Mouse (Mus musculus): Measurements from ENCODE around the gene Odc1. TPM values are rescaled to one million over a fixed set of nuclear protein-coding genes. Genes with fewer than 3 reads are reported as not detected.

Odc1 gene
- 1,000 to 10,000 TPM in 1 of 26 experiments, 100 to 1,000 TPM in 17, 10 to 100 TPM in 8; 40.7 to 1,413 (median 154) TPM for total RNA-seq (2018; cell fraction: chromatin; rRNA removed)
- 100 to 1,000 TPM in 13 of 26 experiments, 10 to 100 TPM in 13; 74.5 to 422 (median 99.5) TPM for total RNA-seq (2018; cell fraction: cytosol; rRNA removed)
- 100 to 1,000 TPM in 14 of 26 experiments, 10 to 100 TPM in 12; 39.7 to 479 (median 103) TPM for total RNA-seq (2018; cell fraction: nucleus; rRNA removed)
- 39.5 to 194 TPM (median 150 TPM) in 3 replicates for polyA plus RNA-seq (2018)

DNA sequence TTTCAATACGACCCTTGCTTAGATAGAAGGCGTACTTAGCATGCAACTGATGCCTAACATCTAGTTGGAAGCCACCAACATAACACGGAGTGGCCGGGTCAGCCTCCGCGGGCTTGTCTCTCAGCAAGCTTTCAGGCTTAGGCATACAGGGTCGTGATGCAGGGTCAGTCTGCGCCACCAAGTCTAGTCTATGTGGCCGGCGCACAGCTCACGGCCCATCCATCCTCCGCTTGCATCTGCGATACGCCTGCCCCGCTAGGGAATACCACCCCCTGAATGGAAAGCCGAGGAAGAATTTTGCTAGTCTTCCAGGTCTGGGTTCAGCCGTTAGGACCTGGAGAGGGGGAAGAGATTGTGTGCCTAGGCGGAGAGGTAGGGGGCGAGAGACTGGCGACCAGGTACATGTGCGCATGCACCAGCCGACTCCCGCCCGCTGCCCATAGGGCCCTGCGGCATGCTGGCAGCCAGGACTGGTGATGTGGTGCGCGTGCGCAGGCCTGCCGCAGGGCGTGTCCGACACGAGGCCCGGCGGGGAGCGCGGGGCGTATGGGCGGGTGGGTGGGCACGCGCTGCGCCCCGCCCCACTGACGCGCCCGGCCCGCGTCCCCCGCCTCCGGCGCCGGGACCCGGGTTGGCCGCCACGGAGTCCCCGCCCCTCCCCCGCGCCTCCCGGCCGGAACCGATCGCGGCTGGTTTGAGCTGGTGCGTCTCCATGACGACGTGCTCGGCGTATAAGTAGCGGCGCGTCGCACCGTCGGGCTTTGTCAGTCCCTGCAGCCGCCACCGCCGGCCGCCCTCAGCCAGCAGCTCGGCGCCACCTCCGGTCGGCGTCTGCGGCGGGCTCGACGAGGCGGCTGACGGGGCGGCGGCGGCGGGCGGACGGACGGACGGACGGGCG, at the start of gene Odc1:
Odc1 (plus strand) TSS at position 586 of the 898 bp plus-strand sequence.
- peak within 1 kb of the TSS; percentile 43 for H3K27ac ChIP-seq
- H3K4me3 ChIP-seq (ENCODE audit: inconsistent target), result peak within 1 kb of the TSS; percentile 69
- H3K79me2 ChIP-seq (ENCODE audit: inconsistent target), result peaks cover 15% of the 10 kb centered on the region
- H3K36me3 ChIP-seq (ENCODE audit: inconsistent target), result peaks cover 18% of the 10 kb centered on the region
- 1% methylated on average over 73 of the region's 98 CpGs for WGBS (ENCODE audit: missing documents)

DNA sequence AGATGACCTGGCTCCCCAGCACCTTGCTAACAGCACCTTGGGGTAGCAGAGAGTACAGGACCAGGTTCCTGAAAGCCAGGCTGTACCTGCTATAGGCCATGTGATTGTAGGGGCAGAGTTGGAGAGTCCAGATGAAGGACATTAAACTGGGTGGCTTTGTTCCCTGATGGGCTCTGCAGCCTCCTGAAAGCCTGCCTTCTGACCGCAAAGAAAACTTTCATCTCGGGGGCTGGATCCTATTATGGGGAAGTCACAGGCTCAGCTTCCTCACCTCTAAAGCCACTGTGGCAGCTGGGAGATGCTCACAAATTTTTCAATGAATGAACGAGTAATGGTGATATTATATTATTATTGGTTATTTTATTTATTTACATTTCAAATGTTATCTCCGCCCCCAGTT, 49.8 kb upstream of the Odc1 start:
- Histone ChIP-seq H3K4me3 (ENCODE audit: inconsistent target) (no peak overlapping the region), H3K36me3 (ENCODE audit: inconsistent target) (no peaks in the 10 kb centered on the region), H3K79me2 (ENCODE audit: inconsistent target) (no peaks in the 10 kb centered on the region), H3K27ac (no peak overlapping the region)
- 26% methylated on average over 4 of the region's 4 CpGs for WGBS (ENCODE audit: missing documents)

DNA sequence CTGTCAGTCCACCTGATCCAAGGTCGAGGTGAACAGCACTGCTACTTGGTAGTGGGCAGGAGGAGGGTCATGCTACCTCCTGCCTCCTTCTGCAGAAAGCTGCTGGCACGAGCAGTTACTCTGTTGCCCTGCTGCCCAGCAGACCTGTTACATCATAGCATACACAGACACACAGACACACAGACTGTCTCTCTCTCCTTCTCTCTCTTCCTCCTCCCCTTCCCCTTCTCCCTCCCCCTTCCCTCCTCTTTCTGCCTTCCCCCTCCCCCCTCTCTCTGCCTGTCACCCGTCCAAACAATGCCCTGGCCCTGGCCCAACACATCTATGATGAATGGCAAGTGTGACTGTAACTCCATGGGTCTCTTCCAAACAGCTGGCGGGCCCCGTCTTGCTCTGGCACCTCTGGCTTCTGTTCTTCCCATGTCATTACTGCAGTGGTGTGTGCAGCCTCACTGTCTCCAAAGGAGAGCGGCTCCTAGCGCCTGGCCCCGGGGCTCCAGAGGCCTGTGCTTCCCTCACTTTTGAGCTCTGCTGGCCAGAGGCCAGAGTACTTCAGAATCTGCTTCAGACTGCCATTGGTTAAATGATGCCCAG, 48.6 kb upstream of the Odc1 start:
- H3K79me2 ChIP-seq (ENCODE audit: inconsistent target), result no peaks in the 10 kb centered on the region
- WGBS (ENCODE audit: missing documents), result 37% methylated on average over 7 of the region's 8 CpGs
- no peak overlapping the region for H3K27ac ChIP-seq
- no peaks in the 10 kb centered on the region for H3K36me3 ChIP-seq (ENCODE audit: inconsistent target)
- H3K4me3 ChIP-seq (ENCODE audit: inconsistent target), result no peak overlapping the region

DNA sequence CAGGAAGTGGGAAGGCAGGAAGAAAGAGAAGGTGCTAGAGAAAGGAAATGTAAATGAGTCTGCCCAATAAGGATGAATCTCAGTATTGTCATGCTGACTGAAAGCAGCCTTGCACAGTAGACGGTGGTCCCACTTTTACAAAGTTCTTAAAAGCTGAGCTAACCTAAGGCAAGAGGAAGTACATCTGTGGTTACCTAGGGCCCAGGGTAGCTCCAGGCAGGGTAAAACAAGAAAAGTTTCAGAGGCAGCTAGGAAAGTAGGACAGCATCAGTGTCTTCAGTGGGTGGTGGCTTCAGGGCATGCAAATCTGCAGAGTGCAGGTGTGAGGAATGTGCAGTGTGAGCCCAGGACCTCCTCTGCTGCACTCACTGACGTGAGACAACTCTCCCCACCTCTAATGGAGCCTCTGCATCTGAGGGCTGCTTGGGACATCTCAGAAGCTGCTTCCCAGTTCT, 38.9 kb upstream of the Odc1 start:
- Histone ChIP-seq H3K4me3 (ENCODE audit: inconsistent target) (no peak overlapping the region), H3K79me2 (ENCODE audit: inconsistent target) (no peaks in the 10 kb centered on the region), H3K36me3 (ENCODE audit: inconsistent target) (no peaks in the 10 kb centered on the region), H3K27ac (no peak overlapping the region)
- 61% methylated on average over 2 of the region's 2 CpGs for WGBS (ENCODE audit: missing documents)

DNA sequence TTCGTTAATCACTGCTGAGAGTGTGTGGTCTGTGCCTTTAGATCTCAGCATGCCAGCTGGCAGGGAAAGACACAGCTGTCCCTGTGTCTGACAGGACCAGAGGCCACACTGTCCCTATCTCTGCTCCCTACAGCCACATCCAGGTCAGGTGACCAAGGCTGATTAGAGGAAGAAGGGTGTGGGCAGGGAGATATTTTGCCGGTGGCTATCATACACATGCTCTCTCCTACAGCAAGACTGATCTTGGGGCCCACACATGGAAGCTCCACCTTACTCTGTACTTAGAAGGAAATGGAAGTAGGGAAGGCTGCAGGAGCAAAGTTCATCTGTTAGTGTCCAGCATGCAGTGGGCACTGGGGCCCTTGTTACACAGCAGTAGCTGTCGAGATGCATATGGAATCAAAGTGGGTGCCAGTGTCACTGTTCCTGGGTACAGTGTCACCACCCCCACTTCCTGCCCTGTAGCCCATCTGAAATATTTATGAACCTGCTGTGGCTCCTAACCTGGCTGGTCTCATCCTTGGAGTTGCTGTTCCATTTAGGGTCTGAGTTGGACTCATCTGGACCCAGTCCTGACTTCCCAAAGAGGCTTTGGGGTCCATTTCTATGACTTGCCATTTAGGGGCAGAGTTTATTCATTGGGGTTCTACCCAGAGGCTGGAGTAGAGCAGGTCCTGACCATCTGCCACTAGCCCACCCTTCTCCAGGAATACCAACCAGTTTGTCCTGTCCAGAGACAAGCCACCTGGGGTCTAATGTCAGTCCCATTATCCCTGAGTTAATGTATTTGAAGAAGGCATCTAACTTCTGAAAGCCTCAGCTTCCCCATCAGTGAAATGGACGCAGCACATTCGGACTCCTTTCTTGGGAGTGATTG, 38.2 kb upstream of the Odc1 start:
- no peaks in the 10 kb centered on the region for H3K79me2 ChIP-seq (ENCODE audit: inconsistent target)
- WGBS (ENCODE audit: missing documents), result 56% methylated on average over 5 of the region's 5 CpGs
- no peak overlapping the region for H3K27ac ChIP-seq
- no peaks in the 10 kb centered on the region for H3K36me3 ChIP-seq (ENCODE audit: inconsistent target)
- H3K4me3 ChIP-seq (ENCODE audit: inconsistent target), result no peak overlapping the region

DNA sequence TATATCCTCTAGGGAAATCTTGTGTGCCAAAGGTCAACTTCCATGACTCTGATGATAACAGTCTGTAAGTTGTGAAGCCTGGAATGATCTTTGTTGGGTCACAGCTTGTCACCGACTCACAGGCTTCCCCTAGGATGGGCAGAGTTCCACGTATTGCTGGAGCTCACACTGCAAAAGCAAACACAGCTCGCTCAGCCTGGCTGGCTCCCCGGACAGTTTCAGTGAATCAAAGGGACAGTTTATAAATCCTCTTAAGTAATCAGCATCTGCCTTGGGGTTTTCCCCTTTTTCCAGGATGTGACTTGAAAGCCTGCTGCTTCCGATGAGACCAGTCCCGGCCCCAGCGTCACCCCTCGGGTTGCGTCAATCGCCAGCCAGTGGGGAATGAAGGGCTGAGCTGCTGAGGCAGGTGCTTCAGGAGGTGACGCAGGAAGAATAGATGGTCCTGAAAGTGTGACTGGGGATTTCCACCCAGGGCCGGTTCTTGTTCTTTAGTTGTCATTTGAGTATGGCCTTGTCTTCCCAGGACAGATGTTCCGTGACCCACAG, 37.5 kb upstream of the Odc1 start:
- WGBS (ENCODE audit: missing documents), result 14% methylated on average over 13 of the region's 13 CpGs
- H3K27ac ChIP-seq, result no peak overlapping the region

DNA sequence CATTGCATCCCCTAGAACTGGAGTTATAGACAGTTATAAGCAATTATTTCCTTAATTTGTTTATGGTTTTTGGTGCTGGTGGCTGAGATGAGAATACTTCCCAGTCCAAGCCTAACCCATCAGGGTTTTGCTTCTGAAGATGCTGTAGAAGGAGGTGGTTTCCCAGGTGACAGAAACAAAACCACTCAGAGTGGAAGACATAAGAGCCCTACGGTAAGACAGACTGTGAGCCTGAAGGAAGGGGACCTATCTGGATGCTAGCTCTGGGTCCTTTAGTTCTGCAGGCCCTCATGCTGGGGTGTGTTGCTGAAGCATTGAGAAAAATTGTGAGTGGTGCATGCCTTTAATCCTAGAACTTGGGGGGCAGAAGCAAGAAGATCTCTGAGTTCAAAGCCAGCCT, 35.3 kb upstream of the Odc1 start:
- Histone ChIP-seq H3K36me3 (ENCODE audit: inconsistent target) (no peaks in the 10 kb centered on the region), H3K79me2 (ENCODE audit: inconsistent target) (no peaks in the 10 kb centered on the region), H3K4me3 (ENCODE audit: inconsistent target) (no peak overlapping the region), H3K27ac (no peak overlapping the region)
- 100% methylated on average over 1 of the region's 1 CpGs for WGBS (ENCODE audit: missing documents)

More for the DNA sequence above, 37.5 kb upstream of the Odc1 start:
- Histone ChIP-seq H3K36me3 (ENCODE audit: inconsistent target) (no peaks in the 10 kb centered on the region), H3K79me2 (ENCODE audit: inconsistent target) (no peaks in the 10 kb centered on the region), H3K4me3 (ENCODE audit: inconsistent target) (no peak overlapping the region)

DNA sequence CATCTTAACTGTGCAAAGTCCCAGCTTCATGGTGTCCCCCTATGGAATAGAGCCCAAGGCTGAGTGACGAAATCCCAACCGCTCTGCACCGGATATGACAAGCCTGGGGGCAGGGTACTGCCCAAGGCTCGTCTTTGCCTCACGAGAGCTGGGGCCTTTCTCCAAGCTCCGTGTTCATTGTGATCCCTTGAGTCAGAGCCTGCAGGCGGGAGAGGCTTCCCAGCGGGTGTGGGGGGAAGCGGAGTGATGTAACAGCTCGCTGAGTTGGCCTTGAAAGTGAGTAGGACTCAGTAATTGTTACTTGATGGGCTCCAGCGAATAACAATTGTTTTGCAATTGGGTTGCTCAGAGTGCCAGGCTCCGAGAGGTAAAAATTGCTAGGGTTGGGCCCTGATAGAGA, 34.4 kb upstream of the Odc1 start:
- H3K4me3 ChIP-seq (ENCODE audit: inconsistent target), result no peak overlapping the region
- peak overlapping the region; percentile 17; the same call in 1 of the 2 replicates for H3K27ac ChIP-seq
- H3K36me3 ChIP-seq (ENCODE audit: inconsistent target), result no peaks in the 10 kb centered on the region
- no peaks in the 10 kb centered on the region for H3K79me2 ChIP-seq (ENCODE audit: inconsistent target)
- 46% methylated on average over 11 of the region's 12 CpGs for WGBS (ENCODE audit: missing documents)

DNA sequence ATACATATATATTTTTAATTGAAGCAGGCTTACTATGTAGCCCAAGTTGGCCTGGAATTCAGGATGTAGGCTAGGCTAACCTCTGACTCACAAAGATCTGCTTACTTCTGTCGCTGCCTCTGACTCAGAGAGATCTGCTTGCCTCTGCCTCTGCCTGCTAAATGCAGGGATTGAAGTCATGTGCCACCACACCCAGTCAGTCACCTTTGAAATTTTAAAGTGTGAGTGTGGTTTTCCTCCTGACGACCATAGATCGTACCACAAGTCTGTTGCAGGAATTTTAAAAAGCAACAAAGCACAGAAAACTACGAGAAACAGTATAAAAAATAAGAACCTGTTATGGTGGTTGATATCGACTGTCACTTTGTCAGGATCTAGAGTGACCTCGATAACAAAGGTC, 33.6 kb upstream of the Odc1 start:
- no peaks in the 10 kb centered on the region for H3K36me3 ChIP-seq (ENCODE audit: inconsistent target)
- no peak overlapping the region for H3K4me3 ChIP-seq (ENCODE audit: inconsistent target)
- H3K79me2 ChIP-seq (ENCODE audit: inconsistent target), result no peaks in the 10 kb centered on the region
- H3K27ac ChIP-seq, result no peak overlapping the region
- WGBS (ENCODE audit: missing documents), result 31% methylated on average over 6 of the region's 6 CpGs

DNA sequence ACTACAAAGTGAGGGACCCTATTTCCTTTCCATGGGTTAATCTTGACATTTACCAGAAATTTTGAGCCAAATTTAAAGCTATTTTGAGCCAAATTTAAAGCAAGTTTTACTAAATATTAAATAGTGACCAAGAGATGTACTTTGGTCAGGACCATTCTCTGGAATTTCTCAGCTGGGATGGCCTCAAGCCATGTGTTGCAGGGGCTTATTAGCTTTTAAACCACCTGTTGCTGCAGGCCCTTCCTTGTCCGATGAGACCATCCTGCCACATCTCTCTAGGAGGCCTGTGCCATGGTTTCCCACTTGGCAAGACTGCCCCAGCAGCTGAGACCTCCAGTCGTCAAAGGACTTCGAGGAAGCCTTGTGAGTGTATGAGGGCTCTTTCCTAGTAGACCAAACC, 15.4 kb upstream of the Odc1 start:
- Histone ChIP-seq H3K27ac (no peak overlapping the region), H3K79me2 (ENCODE audit: inconsistent target) (no peaks in the 10 kb centered on the region), H3K4me3 (ENCODE audit: inconsistent target) (no peak overlapping the region), H3K36me3 (ENCODE audit: inconsistent target) (no peaks in the 10 kb centered on the region)
- WGBS (ENCODE audit: missing documents), result 92% methylated on average over 3 of the region's 3 CpGs

DNA sequence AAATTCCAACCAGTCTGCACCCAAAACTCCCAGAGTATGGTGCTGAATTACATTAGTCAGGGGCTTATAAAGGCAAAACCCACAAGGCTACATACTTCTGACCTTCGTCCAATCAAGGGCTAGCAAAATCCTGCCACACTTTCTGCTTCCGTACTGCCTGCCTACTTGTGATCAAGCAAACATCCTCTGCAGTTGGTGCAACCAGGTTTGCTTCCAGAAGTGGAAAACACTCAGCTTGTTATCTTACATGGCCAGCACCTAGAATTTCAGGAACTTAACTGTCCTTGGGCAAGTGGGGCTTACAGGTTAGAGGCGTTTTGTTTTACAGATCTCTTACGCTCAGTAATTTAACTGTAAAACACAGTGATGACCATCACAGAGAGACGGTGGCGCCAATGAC, 14.9 kb upstream of the Odc1 start:
- no peak overlapping the region for H3K27ac ChIP-seq
- no peaks in the 10 kb centered on the region for H3K79me2 ChIP-seq (ENCODE audit: inconsistent target)
- H3K4me3 ChIP-seq (ENCODE audit: inconsistent target), result no peak overlapping the region
- no peaks in the 10 kb centered on the region for H3K36me3 ChIP-seq (ENCODE audit: inconsistent target)
- 68% methylated on average over 6 of the region's 6 CpGs for whole genome bisulfite sequencing (ENCODE audit: missing documents)

DNA sequence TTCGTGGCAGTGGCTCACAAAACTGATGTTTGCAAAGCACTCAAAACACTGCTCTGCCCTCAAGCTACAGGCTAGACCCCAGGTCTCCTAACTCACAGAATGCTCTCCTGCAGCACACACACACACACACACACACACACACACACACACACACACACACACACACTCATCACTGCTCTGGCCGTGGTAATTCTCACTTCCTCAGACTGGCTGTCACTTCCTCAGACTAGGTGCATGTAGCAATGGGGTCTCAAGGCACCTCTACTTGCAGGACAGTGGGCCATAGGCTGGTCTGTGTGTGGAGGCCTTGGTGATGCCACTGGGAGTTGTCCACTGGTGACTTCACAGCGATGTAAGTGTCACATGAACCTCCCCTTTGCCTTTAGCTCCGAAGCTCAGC, 13.8 kb upstream of the Odc1 start:
- Histone ChIP-seq H3K36me3 (ENCODE audit: inconsistent target) (no peaks in the 10 kb centered on the region), H3K4me3 (ENCODE audit: inconsistent target) (no peak overlapping the region), H3K79me2 (ENCODE audit: inconsistent target) (no peaks in the 10 kb centered on the region), H3K27ac (no peak overlapping the region)
- WGBS (ENCODE audit: missing documents), result 60% methylated on average over 4 of the region's 4 CpGs

DNA sequence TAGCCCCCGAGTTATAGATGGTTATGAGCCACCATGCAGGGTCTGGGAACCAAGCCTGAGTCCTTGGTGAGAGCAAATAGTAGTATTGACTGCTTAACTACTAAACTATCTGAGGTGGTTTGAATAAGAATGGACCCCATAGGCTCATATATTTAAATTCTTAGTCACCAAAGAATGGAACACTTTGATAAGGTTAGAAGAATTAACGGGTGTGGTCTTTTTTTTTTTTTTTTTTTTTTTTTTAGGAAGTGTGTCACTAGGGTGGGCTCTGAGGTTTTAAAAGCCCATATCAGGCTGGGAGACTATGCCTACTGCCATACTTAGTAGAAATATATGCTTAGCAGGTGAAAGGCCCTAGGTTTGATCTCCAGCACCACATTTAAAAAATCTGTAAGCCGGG, 8.4 kb upstream of the Odc1 start:
- Histone ChIP-seq H3K79me2 (ENCODE audit: inconsistent target) (no peaks in the 10 kb centered on the region), H3K36me3 (ENCODE audit: inconsistent target) (no peaks in the 10 kb centered on the region), H3K27ac (no peak overlapping the region), H3K4me3 (ENCODE audit: inconsistent target) (no peak overlapping the region)
- 94% methylated on average over 3 of the region's 3 CpGs for WGBS (ENCODE audit: missing documents)

DNA sequence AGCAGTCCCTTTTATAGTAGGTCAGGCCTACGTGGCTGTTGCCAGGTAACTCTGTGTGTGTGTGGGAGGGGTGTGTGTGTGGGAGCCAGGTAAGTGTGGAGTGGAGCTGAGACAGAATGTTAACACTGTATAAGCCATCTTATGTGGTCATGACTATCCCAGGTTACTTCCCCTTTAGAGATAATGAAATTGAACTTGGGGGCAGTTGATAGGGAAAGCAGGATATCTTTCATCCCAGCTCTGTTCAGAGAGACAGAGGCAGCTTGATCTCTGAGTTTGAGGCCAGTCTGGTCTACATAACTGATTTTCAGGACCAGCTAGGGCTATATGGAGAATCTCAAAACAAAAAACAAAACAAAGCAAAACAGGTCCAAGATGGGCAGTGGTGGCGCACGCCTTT, 7.4 kb upstream of the Odc1 start:
- Histone ChIP-seq H3K27ac (no peak overlapping the region), H3K79me2 (ENCODE audit: inconsistent target) (no peaks in the 10 kb centered on the region)
- WGBS (ENCODE audit: missing documents), result 100% methylated on average over 3 of the region's 3 CpGs

More for the DNA sequence above, 7.4 kb upstream of the Odc1 start:
- no peaks in the 10 kb centered on the region for H3K36me3 ChIP-seq (ENCODE audit: inconsistent target)
- no peak overlapping the region for H3K4me3 ChIP-seq (ENCODE audit: inconsistent target)
